Mouse (Mus musculus) stomach, embryonic 16.5 days (tissue): ENCODE data around the gene Pttg1ip. TPM values are rescaled to one million over a fixed set of nuclear protein-coding genes. Genes with fewer than 3 reads are reported as not detected.

ENCODE experiments used
- ATAC-seq: fragments of 200-750 bp; cut with Nextera tagmentation; 2 replicates; pipeline ENCODE4 v1.8.0; 2017; ENCODE audit warnings: moderate number of reproducible peaks, moderate TSS enrichment; ENCODE audit not compliant: insufficient read depth, low FRiP score
- H3K27ac ChIP-seq: fragments of 300-500 bp; sonication (generic); 2 replicates; pipeline ENCODE4 v1.5.1; 2014; ENCODE audit warnings: low read length
- H3K27me3 ChIP-seq: fragments of 300-500 bp; sonication (generic); 2 replicates; pipeline ENCODE4 v1.6.1; 2014; ENCODE audit warnings: low read length, control low read depth, mixed read lengths; ENCODE audit not compliant: control insufficient read depth, insufficient read depth
- H3K36me3 ChIP-seq: fragments of 300-500 bp; sonication (generic); 2 replicates; pipeline ENCODE4 v1.6.1; 2014; ENCODE audit warnings: low read length; ENCODE audit not compliant: control insufficient read depth, insufficient read depth
- H3K4me1 ChIP-seq: fragments of 300-500 bp; sonication (generic); 2 replicates; pipeline ENCODE4 v1.6.1; 2014; ENCODE audit warnings: low read length, control low read depth, mixed read lengths; ENCODE audit not compliant: control insufficient read depth, insufficient read depth
- H3K4me2 ChIP-seq: fragments of 300-500 bp; sonication (generic); 2 replicates; pipeline ENCODE4 v1.6.1; 2014; ENCODE audit warnings: low read depth, low read length, mixed read lengths
- H3K4me3 ChIP-seq: fragments of 300-500 bp; sonication (generic); replicated peaks from 2 replicates; pipeline ENCODE4 v1.5.1; 2014; ENCODE audit warnings: mild to moderate bottlenecking, low read length
- H3K9ac ChIP-seq: fragments of 300-500 bp; sonication (generic); 2 replicates; pipeline ENCODE4 v1.6.1; 2014; ENCODE audit warnings: low read length
- H3K9me3 ChIP-seq: fragments of 300-500 bp; sonication (generic); replicated peaks from 2 replicates; pipeline ENCODE4 v1.6.1; 2016; ENCODE audit warnings: low read length, control low read depth; ENCODE audit not compliant: control insufficient read depth
- WGBS: fragments of 180-500 bp; shearing (Covaris S2); extraction: QIAGEN DNeasy Blood & Tissue Kit; methylation state at CpG from one replicate; pipeline ENCODE4 v1.1.7; 2014; 5-methylcytosine and 5-hydroxymethylcytosine counted together
- polyA plus RNA-seq: library from polyadenylated mRNA; unstranded; fragments of >200 nt; fragmentation: Nextera tagmentation; extraction: Ambion mirVana; gene quantifications from 2 replicates; pipeline ENCODE4 v1.2.1, GENCODE M21; 2015

Gene Pttg1ip
- polyA plus RNA-seq, 1 experiment from 2014 or later, result 210 TPM

GRCm38 (mm10) chr10:77561508-77561907, 20.0 kb upstream of the Pttg1ip start:
- no peaks in the 10 kb centered on the region for H3K9me3 ChIP-seq
- WGBS, result 69% methylated on average over 2 of the region's 2 CpGs
- no peaks in the 10 kb centered on the region for H3K36me3 ChIP-seq
- H3K9ac ChIP-seq, result no peak overlapping the region
- H3K4me3 ChIP-seq, result no peak overlapping the region
- no peak overlapping the region for H3K4me2 ChIP-seq
- no peaks in the 10 kb centered on the region for H3K4me1 ChIP-seq
- ATAC-seq, result no peak
- no peaks in the 10 kb centered on the region for H3K27me3 ChIP-seq
- H3K27ac ChIP-seq, result no peak overlapping the region

DNA sequence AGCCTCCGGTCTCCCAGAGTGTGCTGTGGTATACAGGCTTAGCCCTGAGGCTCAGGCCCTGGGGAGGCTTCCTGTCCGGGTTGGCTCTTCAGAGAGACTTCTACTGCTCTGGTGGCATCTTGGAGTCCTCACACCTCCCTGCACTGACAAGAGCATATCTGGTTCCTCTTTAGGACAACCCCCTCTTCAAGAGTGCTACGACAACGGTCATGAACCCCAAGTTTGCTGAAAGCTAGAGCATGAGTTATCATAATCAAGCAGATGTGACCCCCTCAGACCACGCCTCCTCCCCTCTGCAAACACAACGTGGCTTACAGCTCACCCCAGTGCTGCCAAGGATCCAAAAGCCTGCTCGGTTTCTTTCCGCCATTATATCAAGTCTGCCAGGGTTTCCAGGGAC, 16.5 kb upstream of the Pttg1ip start:
- H3K4me3 ChIP-seq, result no peak overlapping the region
- H3K27ac ChIP-seq, result no peak overlapping the region
- no peaks in the 10 kb centered on the region for H3K27me3 ChIP-seq
- H3K9ac ChIP-seq, result no peak overlapping the region
- no peak overlapping the region for H3K4me2 ChIP-seq
- no peaks in the 10 kb centered on the region for H3K9me3 ChIP-seq
- WGBS, result 68% methylated on average over 8 of the region's 8 CpGs
- no peak for ATAC-seq
- no peaks in the 10 kb centered on the region for H3K4me1 ChIP-seq
- H3K36me3 ChIP-seq, result no peaks in the 10 kb centered on the region

DNA sequence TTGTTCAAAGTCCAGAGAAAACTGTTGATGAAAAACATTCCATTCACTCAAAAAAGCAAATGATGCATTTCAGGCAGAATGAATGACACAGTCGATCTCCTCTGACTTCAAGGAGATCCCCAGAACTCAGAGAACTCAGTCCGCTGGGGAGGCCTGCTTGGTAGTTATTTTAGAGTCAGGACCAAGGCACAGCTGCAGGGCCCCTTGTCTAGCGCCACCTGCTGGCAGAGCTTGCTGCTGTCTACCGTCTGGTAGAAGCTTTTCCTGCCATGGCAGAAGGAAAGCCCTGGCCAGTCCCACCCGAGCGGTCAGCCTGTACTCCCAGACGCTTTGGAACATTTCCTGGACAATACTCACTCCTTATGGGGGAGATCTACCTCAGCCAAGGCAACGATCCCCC, 14.9 kb upstream of the Pttg1ip start:
- peak overlapping the region; percentile 9; the same call in 1 of the 2 replicates for H3K27ac ChIP-seq

GRCm38 (mm10) chr10:77569481-77569880, 12.0 kb upstream of the Pttg1ip start:
- Histone ChIP-seq H3K4me2 (peak overlapping the region; percentile 8; the same call in 1 of the 2 replicates), H3K4me1 (no peaks in the 10 kb centered on the region), H3K36me3 (no peaks in the 10 kb centered on the region), H3K9ac (peak overlapping the region; percentile 59; the same call in 1 of the 2 replicates), H3K9me3 (no peaks in the 10 kb centered on the region), H3K27me3 (no peaks in the 10 kb centered on the region), H3K4me3 (no peak overlapping the region), H3K27ac (peak overlapping the region; percentile 88)
- 39% methylated on average over 7 of the region's 7 CpGs for WGBS
- peak; percentile 18; the same call in 1 of the 2 replicates for ATAC-seq

More for the DNA sequence above, 14.9 kb upstream of the Pttg1ip start:
- Histone ChIP-seq H3K4me3 (no peak overlapping the region), H3K9me3 (no peaks in the 10 kb centered on the region), H3K4me2 (no peak overlapping the region), H3K9ac (no peak overlapping the region), H3K27me3 (no peaks in the 10 kb centered on the region), H3K4me1 (no peaks in the 10 kb centered on the region), H3K36me3 (no peaks in the 10 kb centered on the region)
- no peak for ATAC-seq
- WGBS, result 37% methylated on average over 8 of the region's 8 CpGs

GRCm38 (mm10) chr10:77569973-77570658, 11.4 kb upstream of the Pttg1ip start:
- Histone ChIP-seq H3K4me2 (0 out of 2 replicates have a peak overlapping the region, but pooled peaks have one; percentile 8), H3K27me3 (no peaks in the 10 kb centered on the region), H3K27ac (peak overlapping the region; percentile 88), H3K9me3 (no peaks in the 10 kb centered on the region), H3K9ac (no peak overlapping the region), H3K36me3 (no peaks in the 10 kb centered on the region), H3K4me1 (no peaks in the 10 kb centered on the region), H3K4me3 (no peak overlapping the region)
- peak; percentile 70 for ATAC-seq
- WGBS, result 25% methylated on average over 6 of the region's 6 CpGs

DNA sequence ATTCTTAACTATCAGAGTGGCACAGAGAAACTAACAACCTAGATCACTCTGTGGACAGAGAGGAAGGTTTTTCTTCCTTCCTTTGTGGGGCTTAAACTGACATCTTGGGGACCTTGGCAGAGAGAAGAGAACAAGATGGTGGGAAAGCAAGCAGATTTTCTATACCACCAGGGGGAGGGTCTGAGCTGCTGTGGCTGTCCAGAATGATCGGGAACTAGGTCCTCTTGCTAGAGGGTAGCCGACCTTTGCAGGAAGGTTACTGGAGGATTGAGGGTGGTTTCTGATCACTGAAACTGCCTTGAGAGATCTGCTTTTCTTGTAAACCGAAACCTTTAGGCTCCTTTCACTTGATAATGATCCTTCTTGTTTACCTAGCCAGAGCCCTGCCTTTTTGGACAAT, 9.3 kb upstream of the Pttg1ip start:
- WGBS, result 24% methylated on average over 3 of the region's 3 CpGs
- Histone ChIP-seq H3K27ac (peak overlapping the region; percentile 21), H3K36me3 (no peaks in the 10 kb centered on the region), H3K4me3 (no peak overlapping the region), H3K4me1 (no peaks in the 10 kb centered on the region), H3K9me3 (no peaks in the 10 kb centered on the region), H3K4me2 (no peak overlapping the region), H3K9ac (no peak overlapping the region), H3K27me3 (no peaks in the 10 kb centered on the region)
- ATAC-seq, result no peak

GRCm38 (mm10) chr10:77573162-77573561, 8.4 kb upstream of the Pttg1ip start:
- WGBS, result 61% methylated on average over 1 of the region's 1 CpGs
- no peak for ATAC-seq
- Histone ChIP-seq H3K27ac (no peak overlapping the region), H3K27me3 (no peaks in the 10 kb centered on the region), H3K36me3 (no peaks in the 10 kb centered on the region), H3K9me3 (no peaks in the 10 kb centered on the region), H3K4me1 (no peaks in the 10 kb centered on the region), H3K9ac (no peak overlapping the region), H3K4me3 (no peak overlapping the region), H3K4me2 (no peak overlapping the region)

GRCm38 (mm10) chr10:77580027-77580920, 1.2 kb upstream of the Pttg1ip start:
- no peak overlapping the region for H3K4me2 ChIP-seq
- no peaks in the 10 kb centered on the region for H3K9me3 ChIP-seq
- H3K4me3 ChIP-seq, result no peak overlapping the region
- H3K4me1 ChIP-seq, result peaks cover 19% of the 10 kb centered on the region
- WGBS, result 55% methylated on average over 10 of the region's 10 CpGs
- no peaks in the 10 kb centered on the region for H3K27me3 ChIP-seq
- ATAC-seq, result no peak
- no peak overlapping the region for H3K9ac ChIP-seq
- H3K27ac ChIP-seq, result no peak overlapping the region; the same call in 1 of the 2 replicates
- no peaks in the 10 kb centered on the region for H3K36me3 ChIP-seq

GRCm38 (mm10) chr10:77581023-77581407, 505 bp upstream of the Pttg1ip start:
- Histone ChIP-seq H3K4me2 (peak overlapping the region; percentile 82), H3K27ac (peak overlapping the region; percentile 80), H3K4me3 (peak overlapping the region; percentile 68), H3K27me3 (no peaks in the 10 kb centered on the region), H3K36me3 (no peaks in the 10 kb centered on the region), H3K4me1 (peaks cover 19% of the 10 kb centered on the region), H3K9me3 (no peaks in the 10 kb centered on the region), H3K9ac (peak overlapping the region; percentile 77)
- WGBS, result 6% methylated on average over 8 of the region's 8 CpGs
- no peak for ATAC-seq
